8 mouse cellular contexts compared by ENCODE assay signal in genomic region chr1:57436954-57437353, GRCm38 (mm10). TPM values are rescaled to one million over a fixed set of nuclear protein-coding genes. Genes with fewer than 3 reads are reported as not detected.
DNase-seq lines count a peak whose midpoint lies in the region; ATAC-seq and TF ChIP-seq lines count a peak whose summit lies in the region.

No protein-coding gene starts in this region.

- H3K4me1 ChIP-seq in embryonic facial prominence, embryonic 11.5 days (ENCODE audit: control insufficient read depth, insufficient read depth, low read length): 0 out of 2 replicates have a peak, but pooled peaks cover 3% of the 10 kb centered on the region
- peaks cover 2% of the 10 kb centered on the region; the same call in 1 of the 2 replicates for H3K4me1 ChIP-seq in liver, adult 2 months (ENCODE audit: control insufficient read depth, insufficient read depth, low read length)

- 27% methylated on average over 9 of the region's 9 CpGs for WGBS in embryonic facial prominence, embryonic 11.5 days
- WGBS in liver, adult 2 months: 59% methylated on average over 9 of the region's 9 CpGs

- no peak overlapping the region for H3K27ac ChIP-seq in left cerebral cortex, adult 2 months
- no peak overlapping the region for H3K27ac ChIP-seq in embryonic facial prominence, embryonic 11.5 days (replicated peaks; ENCODE audit: low read depth, low read length)
- H3K27ac ChIP-seq in liver, adult 2 months (replicated peaks; ENCODE audit: insufficient read depth, low read depth, low read length): peak overlapping the region; percentile 73

- no peaks in the 10 kb centered on the region for H3K79me2 ChIP-seq in liver, adult 2 months (ENCODE audit: control insufficient read depth, insufficient read depth, low read length)

- no peak for TF ChIP-seq CTCF in left cerebral cortex, adult 2 months (IDR thresholded peaks at IDR 0.05)
- no peak for TF ChIP-seq CTCF in liver, adult 2 months (IDR thresholded peaks at IDR 0.05; ENCODE audit: low read depth, low read length)

- TF ChIP-seq POLR2A in liver, adult 2 months (IDR thresholded peaks at IDR 0.05; ENCODE audit: extremely low read depth, insufficient read depth, low read length): no peak

- no peak for ATAC-seq in embryonic facial prominence, embryonic 11.5 days (replicated peaks; ENCODE audit: insufficient number of reproducible peaks, low FRiP score, low TSS enrichment, low read depth)

- H3K27me3 ChIP-seq in embryonic facial prominence, embryonic 11.5 days (ENCODE audit: control insufficient read depth, insufficient read depth, low read length): no peaks in the 10 kb centered on the region
- no peaks in the 10 kb centered on the region for H3K27me3 ChIP-seq in liver, adult 2 months (ENCODE audit: control insufficient read depth, insufficient read depth, low read length)

- no peaks in the 10 kb centered on the region for H3K9me3 ChIP-seq in embryonic facial prominence, embryonic 11.5 days (replicated peaks; ENCODE audit: control insufficient read depth, low read length)

- no peaks in the 10 kb centered on the region for H3K36me3 ChIP-seq in embryonic facial prominence, embryonic 11.5 days (replicated peaks; ENCODE audit: control insufficient read depth, insufficient read depth, low read depth, low read length)
- no peaks in the 10 kb centered on the region for H3K36me3 ChIP-seq in liver, adult 2 months (ENCODE audit: control insufficient read depth, insufficient read depth, low read length)

- peak overlapping the region; percentile 2; the same call in 1 of the 2 replicates for H3K9ac ChIP-seq in embryonic facial prominence, embryonic 11.5 days (replicated peaks; ENCODE audit: low read length)
- H3K9ac ChIP-seq in liver, adult 2 months (ENCODE audit: low read depth, low read length): peak overlapping the region; percentile 38; the same call in 1 of the 2 replicates

- no peak overlapping the region for H3K4me2 ChIP-seq in embryonic facial prominence, embryonic 11.5 days (ENCODE audit: low read depth, low read length)

- H3K4me3 ChIP-seq in left cerebral cortex, adult 2 months: peak overlapping the region; percentile 40
- no peak overlapping the region for H3K4me3 ChIP-seq in embryonic facial prominence, embryonic 11.5 days (ENCODE audit: low read depth, low read length)
- H3K4me3 ChIP-seq in liver, adult 2 months (ENCODE audit: insufficient read depth, low read depth, low read length): no peak overlapping the region

- no peak for DNase-seq in left cerebral cortex, adult 2 months (ENCODE audit: extremely low spot score in 1 of 2, low spot score in 2 of 2)
- no peak for DNase-seq in left cerebral cortex, adult 11 months (ENCODE audit: low spot score)
- DNase-seq in embryonic facial prominence, embryonic 11.5 days (ENCODE audit: low spot score): peak; percentile 62
- DNase-seq in heart, postnatal 10 days: peak; percentile 60 to 66
- DNase-seq in liver, adult 2 months (ENCODE audit: extremely low read depth, low read depth, low spot score): no peak
- DNase-seq in skeletal muscle tissue, adult 2 months (ENCODE audit: low read depth, low spot score): peak; percentile 52
- no peak for DNase-seq in retina, embryonic 14.5 days (ENCODE audit: low spot score)
- no peak for DNase-seq in testis, postnatal 14 days (ENCODE audit: low spot score)

- intact Hi-C loops in left cerebral cortex, adult 2 months (cut with DNase I): no loop called here
- intact Hi-C loops in heart, postnatal 10 days (cut with DNase I): no loop called here

RNA-seq across cellular contexts. Expression of gene Tyw5, which starts 30.1 kb away (rescaled TPM):
- 10 to 100 TPM; 28.6 to 30.3 TPM for total RNA-seq in left cerebral cortex, adult 2 months (2021)
- 27.0 and 29.1 TPM in 2 replicates for polyA plus RNA-seq in embryonic facial prominence, embryonic 11.5 days (2014; fragmentation: Nextera tagmentation; extraction: Ambion mirVana)
- total RNA-seq in heart, postnatal 10 days (2021): 10 to 100 TPM in 1 of 2 experiments, 1 to 10 TPM in 1; 8.1 to 11.8 TPM
- total RNA-seq in liver, adult 2 months (2014; rRNA removed): 22.5 and 23.0 TPM in 2 replicates
- 3.9 and 5.2 TPM in 2 replicates for polyA plus RNA-seq in liver, adult 2 months (2012; rRNA removed)

RNA-seq across cellular contexts. Expression of gene Maip1, which starts 30.8 kb away (rescaled TPM):
- 10 to 100 TPM; 11.5 to 11.9 TPM for total RNA-seq in left cerebral cortex, adult 2 months (2021)
- 19.4 and 21.1 TPM in 2 replicates for polyA plus RNA-seq in embryonic facial prominence, embryonic 11.5 days (2014; fragmentation: Nextera tagmentation; extraction: Ambion mirVana)
- 10 to 100 TPM; 11.7 to 11.9 TPM for total RNA-seq in heart, postnatal 10 days (2021)
- 6.1 and 7.2 TPM in 2 replicates for total RNA-seq in liver, adult 2 months (2014; rRNA removed)
- 3.5 and 3.8 TPM in 2 replicates for polyA plus RNA-seq in liver, adult 2 months (2012; rRNA removed)

RNA-seq across cellular contexts. Expression of gene 1700066M21Rik, which starts 59.5 kb away (rescaled TPM):
- total RNA-seq in left cerebral cortex, adult 2 months (2021): 10 to 100 TPM; 21.3 to 21.8 TPM
- 16.7 and 18.2 TPM in 2 replicates for polyA plus RNA-seq in embryonic facial prominence, embryonic 11.5 days (2014; fragmentation: Nextera tagmentation; extraction: Ambion mirVana)
- total RNA-seq in heart, postnatal 10 days (2021): 1 to 10 TPM; 3.1 to 4.7 TPM
- 27.2 and 31.7 TPM in 2 replicates for total RNA-seq in liver, adult 2 months (2014; rRNA removed)
- 31.2 and 31.4 TPM in 2 replicates for polyA plus RNA-seq in liver, adult 2 months (2012; rRNA removed)

Comparison
In these comparisons a context has a peak if more than half of its experiments do, and no peak if none do; other contexts are left out.
1. DNase-seq: peak in embryonic facial prominence, embryonic 11.5 days (single experiment), heart, postnatal 10 days (2 of 2) and skeletal muscle tissue, adult 2 months (single experiment); none in left cerebral cortex, adult 2 months (0 of 2), left cerebral cortex, adult 11 months (single experiment), liver, adult 2 months (single experiment), retina, embryonic 14.5 days (single experiment) and testis, postnatal 14 days (single experiment).